Mouse (Mus musculus) small intestine, adult 2 months (tissue): ENCODE data around the gene Camk2d.

Source experiments
- CTCF ChIP-seq: fragments of 200-500 bp; IDR thresholded peaks from 2 replicates; pipeline ENCODE4 v1.5.1; 2012; ENCODE audit warnings: low read depth, mild to moderate bottlenecking, control low read depth, inconsistent platforms, low read length, moderate library complexity, mixed read lengths; ENCODE audit not compliant: insufficient replicate concordance, insufficient read length; ENCODE audit errors: extremely low read depth
- POLR2A ChIP-seq: fragments of 200-500 bp; IDR thresholded peaks from 2 replicates; pipeline ENCODE4 v1.6.1; 2012; ENCODE audit warnings: low read depth, mild to moderate bottlenecking, control low read depth, inconsistent platforms, low read length, moderate library complexity

DNA sequence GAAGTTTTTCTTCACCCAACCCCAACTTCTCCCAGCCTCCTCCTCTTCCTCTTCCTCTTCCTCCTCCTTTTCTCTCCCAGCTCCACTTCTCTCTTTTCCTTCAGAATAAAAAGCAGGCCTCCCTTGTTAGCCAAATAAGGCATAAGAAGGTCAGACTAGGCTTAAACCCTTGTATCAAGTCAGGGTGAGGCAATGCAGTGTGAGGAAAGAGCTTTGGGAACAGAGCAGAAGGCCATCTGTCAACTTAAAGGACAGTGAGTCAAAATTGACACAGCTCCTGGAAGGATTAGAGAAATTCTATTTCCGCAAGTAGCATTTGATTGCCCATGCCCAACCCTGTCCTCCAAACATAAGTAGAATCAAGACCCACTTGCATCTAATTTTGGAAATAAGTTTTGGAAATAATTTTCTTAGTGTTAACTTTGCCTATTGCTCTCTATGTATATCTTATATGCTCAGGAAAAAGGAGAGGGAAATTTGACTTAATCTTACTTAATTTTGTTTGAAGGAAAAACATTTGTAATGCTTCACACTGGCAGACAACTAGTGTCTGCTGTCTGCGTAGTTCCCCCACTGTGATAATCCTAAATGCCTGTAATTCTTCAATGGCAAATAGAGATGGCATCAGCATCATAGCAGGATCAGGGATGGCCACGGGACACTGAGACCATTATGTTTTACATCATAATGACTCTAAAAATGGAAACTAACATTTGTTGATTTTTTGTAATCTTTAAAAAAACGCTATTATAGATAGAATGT is 16.8 kb downstream of the Camk2d start:
- TF ChIP-seq POLR2A (no peak), CTCF (no peak)
